Mouse (Mus musculus): ENCODE results near the gene Eif4b. TPM values are rescaled to one million over a fixed set of nuclear protein-coding genes. Genes with fewer than 3 reads are reported as not detected.

The Eif4b gene
- polyA plus RNA-seq, 1 experiment = 124 TPM

- TF ChIP-seq CTCF (conservative IDR thresholded peaks at IDR 0.05; ENCODE audit: insufficient read depth, insufficient read length, low read depth, low read length) = no peak
- no peak for TF ChIP-seq POLR2A (IDR thresholded peaks at IDR 0.05; ENCODE audit: low read depth, low read length)
- no peak overlapping the region for H3K27ac ChIP-seq (ENCODE audit: insufficient read depth, low read depth, low read length)
- 55% methylated on average over 5 of the region's 5 CpGs for WGBS
- no peaks in the 10 kb centered on the region for H3K27me3 ChIP-seq (replicated peaks; ENCODE audit: control insufficient read depth, insufficient read depth, low read length)
- no peak overlapping the region for H3K4me3 ChIP-seq (ENCODE audit: insufficient read depth, low read depth, low read length)
- H3K36me3 ChIP-seq (ENCODE audit: control insufficient read depth, insufficient read depth, low read length) = peaks cover 10% of the 10 kb centered on the region
- no peak for DNase-seq
- H3K4me1 ChIP-seq (ENCODE audit: control insufficient read depth, insufficient read depth, low read length) = peaks cover 26% of the 10 kb centered on the region
Observed at GRCm38 (mm10) chr15:102097991-102098555, 24.5 kb downstream of the Eif4b start.

- Histone ChIP-seq H3K27ac (ENCODE audit: insufficient read depth, low read depth, low read length) (no peak overlapping the region; the same call in 1 of the 2 replicates), H3K36me3 (ENCODE audit: control insufficient read depth, insufficient read depth, low read length) (peaks cover 7% of the 10 kb centered on the region), H3K4me1 (ENCODE audit: control insufficient read depth, insufficient read depth, low read length) (peaks cover 35% of the 10 kb centered on the region), H3K27me3 (replicated peaks; ENCODE audit: control insufficient read depth, insufficient read depth, low read length) (no peaks in the 10 kb centered on the region), H3K4me3 (ENCODE audit: insufficient read depth, low read depth, low read length) (no peak overlapping the region)
- 49% methylated on average over 5 of the region's 5 CpGs for WGBS
- DNase-seq = no peak
- TF ChIP-seq POLR2A (IDR thresholded peaks at IDR 0.05; ENCODE audit: low read depth, low read length) (no peak), CTCF (conservative IDR thresholded peaks at IDR 0.05; ENCODE audit: insufficient read depth, insufficient read length, low read depth, low read length) (no peak)
Observed at GRCm38 (mm10) chr15:102099260-102099659, 25.7 kb downstream of the Eif4b start.

GRCm38 (mm10) chr15:102099771-102100160, 26.2 kb downstream of the Eif4b start:
- H3K27me3 ChIP-seq (replicated peaks; ENCODE audit: control insufficient read depth, insufficient read depth, low read length) = no peaks in the 10 kb centered on the region

GRCm38 (mm10) chr15:102100161-102100981, 26.8 kb downstream of the Eif4b start, which contains the start of gene Tns2:
Gene Tns2, plus strand, starts transcription at chr15:102100413.
- TF ChIP-seq CTCF (conservative IDR thresholded peaks at IDR 0.05; ENCODE audit: insufficient read depth, insufficient read length, low read depth, low read length) (peak; percentile 31), POLR2A (IDR thresholded peaks at IDR 0.05; ENCODE audit: low read depth, low read length) (peak; percentile 79)
- H3K4me1 ChIP-seq (ENCODE audit: control insufficient read depth, insufficient read depth, low read length) = peaks cover 38% of the 10 kb centered on the region
- WGBS = 1% methylated on average over 62 of the region's 82 CpGs
- DNase-seq = peak; percentile 96
- H3K36me3 ChIP-seq (ENCODE audit: control insufficient read depth, insufficient read depth, low read length) = peaks cover 4% of the 10 kb centered on the region
- H3K4me3 ChIP-seq (ENCODE audit: insufficient read depth, low read depth, low read length) = peak within 1 kb of the TSS; percentile 59
- H3K27ac ChIP-seq (ENCODE audit: insufficient read depth, low read depth, low read length) = peak within 1 kb of the TSS; percentile 98
- H3K27me3 ChIP-seq (replicated peaks; ENCODE audit: control insufficient read depth, insufficient read depth, low read length) = no peaks in the 10 kb centered on the region

More at GRCm38 (mm10) chr15:102099771-102100160, 26.2 kb downstream of the Eif4b start:
- H3K4me3 ChIP-seq (ENCODE audit: insufficient read depth, low read depth, low read length) = peak overlapping the region; percentile 59
- TF ChIP-seq CTCF (conservative IDR thresholded peaks at IDR 0.05; ENCODE audit: insufficient read depth, insufficient read length, low read depth, low read length) (no peak), POLR2A (IDR thresholded peaks at IDR 0.05; ENCODE audit: low read depth, low read length) (no peak)
- H3K27ac ChIP-seq (ENCODE audit: insufficient read depth, low read depth, low read length) = peak overlapping the region; percentile 98
- DNase-seq = no peak
- H3K4me1 ChIP-seq (ENCODE audit: control insufficient read depth, insufficient read depth, low read length) = peaks cover 38% of the 10 kb centered on the region
- peaks cover 7% of the 10 kb centered on the region for H3K36me3 ChIP-seq (ENCODE audit: control insufficient read depth, insufficient read depth, low read length)
- 30% methylated on average over 8 of the region's 8 CpGs for WGBS

GRCm38 (mm10) chr15:102100996-102101671, 27.6 kb downstream of the Eif4b start:
- Histone ChIP-seq H3K36me3 (ENCODE audit: control insufficient read depth, insufficient read depth, low read length) (peaks cover under 1% of the 10 kb centered on the region; the same call in 1 of the 2 replicates), H3K27me3 (replicated peaks; ENCODE audit: control insufficient read depth, insufficient read depth, low read length) (no peaks in the 10 kb centered on the region), H3K4me1 (ENCODE audit: control insufficient read depth, insufficient read depth, low read length) (peaks cover 38% of the 10 kb centered on the region), H3K4me3 (ENCODE audit: insufficient read depth, low read depth, low read length) (peak overlapping the region; percentile 59), H3K27ac (ENCODE audit: insufficient read depth, low read depth, low read length) (peak overlapping the region; percentile 98)
- DNase-seq = peak; percentile 58
- WGBS = 13% methylated on average over 10 of the region's 10 CpGs
- TF ChIP-seq CTCF (conservative IDR thresholded peaks at IDR 0.05; ENCODE audit: insufficient read depth, insufficient read length, low read depth, low read length) (0 out of 2 replicates have a peak, but pooled peaks have one; percentile 21), POLR2A (IDR thresholded peaks at IDR 0.05; ENCODE audit: low read depth, low read length) (no peak)

GRCm38 (mm10) chr15:102101672-102102541, 28.3 kb downstream of the Eif4b start:
- DNase-seq = peak; percentile 93
- peaks cover 42% of the 10 kb centered on the region for H3K4me1 ChIP-seq (ENCODE audit: control insufficient read depth, insufficient read depth, low read length)
- peak overlapping the region; percentile 98 for H3K27ac ChIP-seq (ENCODE audit: insufficient read depth, low read depth, low read length)
- peaks cover under 1% of the 10 kb centered on the region; the same call in 1 of the 2 replicates for H3K36me3 ChIP-seq (ENCODE audit: control insufficient read depth, insufficient read depth, low read length)
- peak; percentile 38 for TF ChIP-seq POLR2A (IDR thresholded peaks at IDR 0.05; ENCODE audit: low read depth, low read length)
- no peak for TF ChIP-seq CTCF (conservative IDR thresholded peaks at IDR 0.05; ENCODE audit: insufficient read depth, insufficient read length, low read depth, low read length)
- 17% methylated on average over 11 of the region's 11 CpGs for WGBS
- H3K27me3 ChIP-seq (replicated peaks; ENCODE audit: control insufficient read depth, insufficient read depth, low read length) = no peaks in the 10 kb centered on the region
- peak overlapping the region; percentile 59 for H3K4me3 ChIP-seq (ENCODE audit: insufficient read depth, low read depth, low read length)

Data from kidney, adult 2 months (tissue).